Mouse (Mus musculus): Measurements from ENCODE around the gene Cntrob.

GRCm38 (mm10) chr11:69291111-69291510 is 32.5 kb downstream of the Cntrob start:
- TF ChIP-seq POLR2A (IDR thresholded peaks at IDR 0.05; ENCODE audit: borderline replicate concordance, low read depth, low read length), result no peak
- TF ChIP-seq CTCF (IDR thresholded peaks at IDR 0.05; ENCODE audit: low read depth, low read length), result no peak

All from bone marrow macrophage, adult 2 months (primary cell).